Mouse (Mus musculus): ENCODE results near the gene Actr6. TPM values are rescaled to one million over a fixed set of nuclear protein-coding genes. Genes with fewer than 3 reads are reported as not detected.
A peak's percentile ranks its signal among the peaks of the same experiment; 100 is the strongest.

The Actr6 gene
- polyA plus RNA-seq, 2 experiments: 16.0 to 34.3 TPM

DNA sequence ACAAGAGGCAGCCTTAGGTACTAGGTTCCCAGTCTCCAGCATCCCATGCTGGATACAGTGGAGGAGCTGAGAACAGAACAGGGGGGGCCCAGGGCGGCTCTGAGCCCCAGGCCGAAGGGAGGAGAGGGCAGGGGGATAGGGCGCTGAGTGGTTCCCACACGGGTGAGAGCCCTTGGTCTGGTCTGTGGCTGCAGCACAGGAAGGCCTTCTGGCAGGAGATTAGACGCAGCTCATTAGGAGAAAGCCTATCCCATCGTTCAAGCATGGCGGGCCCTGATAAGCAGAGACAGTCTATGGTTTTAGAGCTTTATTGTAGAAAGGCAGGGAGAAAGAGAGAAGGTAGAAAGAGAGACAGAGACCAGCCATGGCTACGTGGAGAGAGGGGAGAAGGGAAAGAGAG, 42.1 kb downstream of the Actr6 start:
- Histone ChIP-seq H3K4me2 (replicated peaks; ENCODE audit: low read depth, low read length, severe bottlenecking) (no peak overlapping the region), H3K27ac (replicated peaks; ENCODE audit: low read depth, low read length) (no peak overlapping the region), H3K4me3 (replicated peaks; ENCODE audit: low read length) (no peak overlapping the region), H3K4me1 (ENCODE audit: control insufficient read depth, insufficient read depth, low read length) (peaks cover 3% of the 10 kb centered on the region), H3K27me3 (ENCODE audit: control insufficient read depth, insufficient read depth, low read length) (no peaks in the 10 kb centered on the region), H3K9me3 (ENCODE audit: control insufficient read depth, low read length) (no peaks in the 10 kb centered on the region), H3K9ac (ENCODE audit: low read depth, low read length, severe bottlenecking) (no peak overlapping the region), H3K36me3 (ENCODE audit: control insufficient read depth, insufficient read depth, low read length) (no peaks in the 10 kb centered on the region)
- DNase-seq (ENCODE audit: low spot score) (no peak), ATAC-seq (ENCODE audit: low FRiP score, low read depth) (no peak)
- 69% methylated on average over 8 of the region's 8 CpGs for WGBS
- TF ChIP-seq POLR2A (IDR thresholded peaks at IDR 0.05; ENCODE audit: borderline replicate concordance, extremely low read depth, insufficient read depth, insufficient read length): no peak

DNA sequence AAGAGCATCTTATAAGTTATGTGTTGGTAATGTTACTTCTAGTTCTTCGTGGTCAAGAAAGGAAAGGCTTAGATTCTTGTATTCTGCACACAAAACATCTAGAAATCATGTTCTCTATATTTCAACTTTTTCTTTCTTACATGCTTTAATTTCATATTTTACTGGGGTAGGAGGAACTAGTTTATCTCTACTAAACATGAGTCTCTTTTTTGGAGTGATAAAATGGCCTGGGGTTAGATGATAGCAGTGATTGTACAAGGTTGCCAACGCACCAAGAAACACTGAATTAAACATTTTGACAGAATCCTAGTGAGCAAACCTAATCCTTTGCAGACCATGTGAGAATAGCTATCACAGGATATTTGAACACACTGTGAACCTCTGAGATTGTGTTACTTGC, 44.6 kb downstream of the Actr6 start:
- Histone ChIP-seq H3K4me1 (ENCODE audit: control insufficient read depth, insufficient read depth, low read length) (peaks cover 5% of the 10 kb centered on the region), H3K27ac (replicated peaks; ENCODE audit: low read depth, low read length) (no peak overlapping the region), H3K9me3 (ENCODE audit: control insufficient read depth, low read length) (no peaks in the 10 kb centered on the region), H3K27me3 (ENCODE audit: control insufficient read depth, insufficient read depth, low read length) (no peaks in the 10 kb centered on the region), H3K36me3 (ENCODE audit: control insufficient read depth, insufficient read depth, low read length) (no peaks in the 10 kb centered on the region), H3K4me2 (replicated peaks; ENCODE audit: low read depth, low read length, severe bottlenecking) (no peak overlapping the region), H3K9ac (ENCODE audit: low read depth, low read length, severe bottlenecking) (no peak overlapping the region), H3K4me3 (replicated peaks; ENCODE audit: low read length) (no peak overlapping the region)
- WGBS: 82% methylated on average over 2 of the region's 2 CpGs
- DNase-seq (ENCODE audit: low spot score): no peak
- no peak for ATAC-seq (ENCODE audit: low FRiP score, low read depth)
- TF ChIP-seq POLR2A (IDR thresholded peaks at IDR 0.05; ENCODE audit: borderline replicate concordance, extremely low read depth, insufficient read depth, insufficient read length): no peak

DNA sequence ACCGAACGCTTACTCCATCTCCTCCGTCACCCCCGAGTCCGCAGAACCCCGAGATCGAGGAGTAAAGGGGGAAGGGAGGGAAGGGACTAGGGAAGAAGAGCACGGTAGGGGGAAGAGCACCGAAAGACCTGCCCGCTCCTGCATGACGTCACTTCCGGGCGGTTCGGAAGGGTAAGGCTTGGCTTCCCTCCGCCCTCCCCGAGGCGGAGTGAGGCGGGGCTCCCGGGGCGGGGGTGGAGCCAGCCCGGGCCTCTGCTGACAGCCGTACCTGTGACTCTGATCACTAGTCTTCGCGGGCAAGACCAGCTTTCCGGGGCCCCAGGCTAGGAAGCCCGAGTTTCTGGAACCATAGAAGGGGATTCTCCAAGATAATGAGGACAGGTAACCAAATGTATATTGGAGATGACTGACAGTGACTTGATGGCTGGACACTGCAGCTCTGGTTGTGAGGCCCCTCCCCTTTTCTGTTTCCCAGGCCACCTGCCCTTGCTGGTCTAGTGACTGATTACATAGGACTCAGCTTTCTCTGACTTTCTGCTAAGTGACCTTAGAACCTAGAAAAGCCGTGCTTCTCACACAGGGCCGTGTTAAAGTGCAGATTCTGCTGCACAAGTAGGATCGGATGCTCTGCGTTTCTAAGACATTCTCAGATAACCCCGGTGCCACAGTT, 45.8 kb downstream of the Actr6 start, which contains the start of gene Scyl2:
Gene Scyl2, minus strand, starts transcription at position 147 of the 670 bp plus-strand sequence.
- peaks cover 5% of the 10 kb centered on the region for H3K4me1 ChIP-seq (ENCODE audit: control insufficient read depth, insufficient read depth, low read length)
- ATAC-seq (ENCODE audit: low FRiP score, low read depth): peak; percentile 99
- H3K9me3 ChIP-seq (ENCODE audit: control insufficient read depth, low read length): no peaks in the 10 kb centered on the region
- H3K27me3 ChIP-seq (ENCODE audit: control insufficient read depth, insufficient read depth, low read length): no peaks in the 10 kb centered on the region
- TF ChIP-seq POLR2A (IDR thresholded peaks at IDR 0.05; ENCODE audit: borderline replicate concordance, extremely low read depth, insufficient read depth, insufficient read length): peak; percentile 46; the same call in 1 of the 2 replicates
- H3K9ac ChIP-seq (ENCODE audit: low read depth, low read length, severe bottlenecking): peak within 1 kb of the TSS; percentile 91
- H3K27ac ChIP-seq (replicated peaks; ENCODE audit: low read depth, low read length): 0 out of 2 replicates have a peak within 1 kb of the TSS, but pooled peaks have one; percentile 13
- 5% methylated on average over 29 of the region's 31 CpGs for WGBS
- H3K4me2 ChIP-seq (replicated peaks; ENCODE audit: low read depth, low read length, severe bottlenecking): peak within 1 kb of the TSS; percentile 73
- H3K4me3 ChIP-seq (replicated peaks; ENCODE audit: low read length): peak within 1 kb of the TSS; percentile 97
- H3K36me3 ChIP-seq (ENCODE audit: control insufficient read depth, insufficient read depth, low read length): no peaks in the 10 kb centered on the region
- peak; percentile 91 for DNase-seq (ENCODE audit: low spot score)

DNA sequence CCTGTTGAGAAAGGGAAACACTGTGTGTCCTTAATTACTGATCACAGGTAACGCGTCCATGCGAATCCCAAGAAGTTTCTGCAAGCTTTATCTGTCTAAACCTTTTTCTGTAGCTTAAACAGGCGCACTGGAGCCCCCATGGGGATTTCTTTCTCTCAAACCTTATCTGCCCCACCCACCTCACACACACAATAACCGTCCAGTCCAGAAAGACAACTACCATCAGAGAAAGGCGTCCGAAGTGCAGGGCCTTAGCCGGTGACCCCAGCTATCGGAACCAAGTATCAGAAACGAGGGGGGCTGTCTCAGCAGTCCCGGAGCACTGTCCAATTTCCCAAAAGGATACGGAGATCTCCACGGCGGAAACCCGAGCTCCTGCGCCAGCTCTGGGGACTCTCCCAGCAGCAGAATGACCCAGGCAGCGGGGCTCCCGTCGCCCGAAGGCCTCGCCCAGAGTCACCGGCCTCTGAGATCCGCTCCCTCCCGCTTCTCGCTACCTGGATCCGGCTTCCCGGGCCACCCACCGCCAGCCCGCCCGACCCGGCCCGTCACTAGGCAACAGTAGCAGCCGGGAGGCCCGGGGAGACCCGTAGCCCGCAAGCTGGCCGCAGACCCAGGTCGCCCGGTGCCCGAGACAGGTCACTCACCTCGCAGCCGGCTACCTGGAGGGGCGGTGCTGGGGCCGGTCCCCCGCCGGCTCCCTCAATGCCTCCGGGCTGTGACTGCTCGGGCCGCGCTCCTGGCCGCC, 46.5 kb downstream of the Actr6 start:
- Histone ChIP-seq H3K27ac (replicated peaks; ENCODE audit: low read depth, low read length) (0 out of 2 replicates have a peak overlapping the region, but pooled peaks have one; percentile 13), H3K9me3 (ENCODE audit: control insufficient read depth, low read length) (no peaks in the 10 kb centered on the region), H3K9ac (ENCODE audit: low read depth, low read length, severe bottlenecking) (peak overlapping the region; percentile 91), H3K27me3 (ENCODE audit: control insufficient read depth, insufficient read depth, low read length) (no peaks in the 10 kb centered on the region), H3K4me1 (ENCODE audit: control insufficient read depth, insufficient read depth, low read length) (peaks cover 5% of the 10 kb centered on the region), H3K4me2 (replicated peaks; ENCODE audit: low read depth, low read length, severe bottlenecking) (peak overlapping the region; percentile 73), H3K36me3 (ENCODE audit: control insufficient read depth, insufficient read depth, low read length) (no peaks in the 10 kb centered on the region), H3K4me3 (replicated peaks; ENCODE audit: low read length) (peak overlapping the region; percentile 97)
- peak; percentile 70 for ATAC-seq (ENCODE audit: low FRiP score, low read depth)
- peak; percentile 5 for DNase-seq (ENCODE audit: low spot score)
- 5% methylated on average over 48 of the region's 51 CpGs for WGBS
- no peak for TF ChIP-seq POLR2A (IDR thresholded peaks at IDR 0.05; ENCODE audit: borderline replicate concordance, extremely low read depth, insufficient read depth, insufficient read length)

DNA sequence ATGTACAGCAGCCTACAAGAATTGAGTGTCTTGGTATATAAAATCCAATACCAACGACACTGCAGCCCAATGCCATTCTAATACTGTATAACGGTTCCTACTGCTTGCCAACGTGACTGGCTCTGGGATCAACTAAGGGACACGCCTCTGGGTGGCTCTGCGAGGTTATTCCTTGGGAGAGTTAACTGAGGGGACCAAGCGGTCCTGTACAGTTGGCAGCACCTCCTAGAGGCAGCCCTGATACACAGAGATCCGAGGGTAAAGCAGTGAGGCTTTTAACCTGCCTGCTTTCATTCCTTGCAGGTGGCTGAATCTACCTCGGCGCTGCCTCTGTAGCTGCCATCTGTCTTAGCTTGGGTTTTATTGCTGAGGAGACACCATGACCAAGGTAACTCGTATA, 49.1 kb downstream of the Actr6 start:
- H3K4me3 ChIP-seq (replicated peaks; ENCODE audit: low read length): no peak overlapping the region
- TF ChIP-seq POLR2A (IDR thresholded peaks at IDR 0.05; ENCODE audit: borderline replicate concordance, extremely low read depth, insufficient read depth, insufficient read length): no peak
- no peaks in the 10 kb centered on the region for H3K27me3 ChIP-seq (ENCODE audit: control insufficient read depth, insufficient read depth, low read length)
- no peak overlapping the region for H3K27ac ChIP-seq (replicated peaks; ENCODE audit: low read depth, low read length)
- 81% methylated on average over 10 of the region's 10 CpGs for WGBS
- no peak overlapping the region for H3K9ac ChIP-seq (ENCODE audit: low read depth, low read length, severe bottlenecking)
- no peaks in the 10 kb centered on the region for H3K9me3 ChIP-seq (ENCODE audit: control insufficient read depth, low read length)
- peaks cover 5% of the 10 kb centered on the region for H3K4me1 ChIP-seq (ENCODE audit: control insufficient read depth, insufficient read depth, low read length)
- H3K36me3 ChIP-seq (ENCODE audit: control insufficient read depth, insufficient read depth, low read length): no peaks in the 10 kb centered on the region
- no peak for ATAC-seq (ENCODE audit: low FRiP score, low read depth)
- H3K4me2 ChIP-seq (replicated peaks; ENCODE audit: low read depth, low read length, severe bottlenecking): no peak overlapping the region
- no peak for DNase-seq (ENCODE audit: low spot score)
